ENCODE assay signal across 9 mouse cellular contexts in genomic region chr5:96221812-96222585, GRCm38 (mm10). TPM values are rescaled to one million over a fixed set of nuclear protein-coding genes. Genes with fewer than 3 reads are reported as not detected.
DNase-seq lines count a peak whose midpoint lies in the region; ATAC-seq lines count a peak whose summit lies in the region.
"Had no signal": no experiment of that assay in that cellular context is flagged by ENCODE, and none has a peak within 500 bp of the region (broad histone marks: within the 10 kb centered on the region; RNA-seq: fewer than 3 reads in every experiment).

No protein-coding gene starts in this region.

- peak; percentile 88 for ATAC-seq in intestine, embryonic 14.5 days (replicated peaks; ENCODE audit: low FRiP score, low TSS enrichment, low read depth)
- ATAC-seq in liver, embryonic 15.5 days (ENCODE audit: insufficient read depth), result peak; percentile 83

- peak; percentile 31 for DNase-seq in layer of hippocampus, adult 11-12 months (ENCODE audit: low spot score)
- no peak for DNase-seq in layer of hippocampus, postnatal 25 days (ENCODE audit: extremely low spot score in 1 of 2, low spot score in 1 of 2)
- DNase-seq in c-Kit-positive CD71-negative TER-119-negative erythroid progenitor cells, embryonic 14.5 days (ENCODE audit: low read depth), result peak; percentile 52
- DNase-seq in intestine, embryonic 14.5 days (ENCODE audit: low spot score), result peak; percentile 54
- peak; percentile 84 to 88 for DNase-seq in spleen, postnatal 36 days (ENCODE audit: low spot score in 2 of 2)
- DNase-seq in embryo, embryonic 11 days, result no peak
- no peak for DNase-seq in frontal cortex, postnatal 25 days (ENCODE audit: low spot score in 2 of 2)

- peak overlapping the region; percentile 61 for H3K27ac ChIP-seq in intestine, embryonic 14.5 days (ENCODE audit: low read depth)
- H3K27ac ChIP-seq in liver, embryonic 15.5 days (replicated peaks), result peak overlapping the region; percentile 73
- H3K27ac ChIP-seq: midbrain, embryonic 12.5 days had no signal

- H3K4me3 ChIP-seq in intestine, embryonic 14.5 days (ENCODE audit: low read depth, low read length), result no peak overlapping the region
- H3K4me3 ChIP-seq in liver, embryonic 15.5 days (replicated peaks), result no peak overlapping the region
- H3K4me3 ChIP-seq: midbrain, embryonic 12.5 days had no signal

- H3K9ac ChIP-seq in intestine, embryonic 14.5 days (ENCODE audit: low read length), result no peak overlapping the region
- H3K9ac ChIP-seq in liver, embryonic 15.5 days, result no peak overlapping the region
- H3K9ac ChIP-seq: midbrain, embryonic 12.5 days had no signal

- WGBS in intestine, embryonic 14.5 days, result 55% methylated on average over 5 of the region's 5 CpGs
- WGBS in liver, embryonic 15.5 days (ENCODE audit: insufficient replicate concordance), result 27% methylated on average over 5 of the region's 5 CpGs

- no peaks in the 10 kb centered on the region for H3K27me3 ChIP-seq in intestine, embryonic 14.5 days (replicated peaks; ENCODE audit: control insufficient read depth, insufficient read depth, low read length)
- no peaks in the 10 kb centered on the region for H3K27me3 ChIP-seq in liver, embryonic 15.5 days
- H3K27me3 ChIP-seq: midbrain, embryonic 12.5 days had no signal

- no peaks in the 10 kb centered on the region for H3K9me3 ChIP-seq in intestine, embryonic 14.5 days (ENCODE audit: control insufficient read depth, low read length)
- H3K9me3 ChIP-seq in liver, embryonic 15.5 days (replicated peaks), result no peaks in the 10 kb centered on the region
- H3K9me3 ChIP-seq: midbrain, embryonic 12.5 days had no signal

- H3K36me3 ChIP-seq in intestine, embryonic 14.5 days (ENCODE audit: control insufficient read depth, insufficient read depth, low read length), result peaks cover 28% of the 10 kb centered on the region
- H3K36me3 ChIP-seq in liver, embryonic 15.5 days (replicated peaks), result peaks cover 10% of the 10 kb centered on the region

- H3K4me1 ChIP-seq in intestine, embryonic 14.5 days (replicated peaks; ENCODE audit: control insufficient read depth, insufficient read depth, low read length), result peaks cover 4% of the 10 kb centered on the region; the same call in 1 of the 2 replicates
- H3K4me1 ChIP-seq in liver, embryonic 15.5 days (replicated peaks), result peaks cover 30% of the 10 kb centered on the region

- H3K4me2 ChIP-seq in intestine, embryonic 14.5 days (ENCODE audit: low read length), result no peak overlapping the region
- H3K4me2 ChIP-seq in liver, embryonic 15.5 days, result peak overlapping the region; percentile 37; the same call in 1 of the 2 replicates
- H3K4me2 ChIP-seq: midbrain, embryonic 12.5 days had no signal

RNA-seq across cellular contexts. Expression of gene Mrpl1, which starts 12.7 kb away (rescaled TPM):
- 10 to 100 TPM; 16.0 to 18.3 TPM for total RNA-seq in layer of hippocampus, postnatal 25 days (2021)
- polyA plus RNA-seq in intestine, embryonic 14.5 days (2014; fragmentation: Nextera tagmentation; extraction: Ambion mirVana), result 23.6 and 26.0 TPM in 2 replicates
- polyA plus RNA-seq in liver, embryonic 15.5 days (2015; fragmentation: Nextera tagmentation; extraction: Ambion mirVana), result 14.3 and 14.5 TPM in 2 replicates

RNA-seq across cellular contexts. Expression of gene Cnot6l, which starts 58.0 kb away (rescaled TPM):
- 10 to 100 TPM; 68.4 to 69.9 TPM for total RNA-seq in layer of hippocampus, postnatal 25 days (2021)
- polyA plus RNA-seq in intestine, embryonic 14.5 days (2014; fragmentation: Nextera tagmentation; extraction: Ambion mirVana), result 22.3 and 25.2 TPM in 2 replicates
- polyA plus RNA-seq in liver, embryonic 15.5 days (2015; fragmentation: Nextera tagmentation; extraction: Ambion mirVana), result 6.6 and 7.0 TPM in 2 replicates

Comparison
In these comparisons a context has a peak if more than half of its experiments do, and no peak if none do; other contexts are left out.
1. DNase-seq: peak in layer of hippocampus, adult 11-12 months (single experiment), c-Kit-positive CD71-negative TER-119-negative erythroid progenitor cells, embryonic 14.5 days (single experiment), intestine, embryonic 14.5 days (single experiment) and spleen, postnatal 36 days (2 of 2); none in layer of hippocampus, postnatal 25 days (0 of 2), embryo, embryonic 11 days (single experiment) and frontal cortex, postnatal 25 days (0 of 2).